Mouse (Mus musculus): ENCODE measurements at regions not wholly inside any gene's neighbourhood (a gene's known extent, or its start where the extent isn't known, plus 50 kb on each side); places are given as distances from the start of the nearest gene placed in this dataset.

GRCm38 (mm10) chr16:62605920-62606319 lies 180.7 kb downstream of the Nsun3 start:
- TF ChIP-seq CTCF (IDR thresholded peaks at IDR 0.05) (no peak), EP300 (IDR thresholded peaks at IDR 0.05) (no peak)
- Histone ChIP-seq H3K4me1 (ENCODE audit: insufficient read depth, low read depth, low read length) (no peaks in the 10 kb centered on the region), H3K9ac (replicated peaks; ENCODE audit: low read depth) (no peak overlapping the region), H3K36me3 (ENCODE audit: insufficient read depth, low read length) (no peaks in the 10 kb centered on the region), H3K4me2 (replicated peaks; ENCODE audit: low read depth, low read length) (no peak overlapping the region), H3K9me3 (ENCODE audit: low read length) (no peaks in the 10 kb centered on the region), H3K27ac (ENCODE audit: low read length) (no peak overlapping the region), H3K4me3 (ENCODE audit: low read depth, low read length) (no peak overlapping the region), H3K27me3 (replicated peaks; ENCODE audit: insufficient read depth, low read length) (no peaks in the 10 kb centered on the region)
- no peak for ATAC-seq
- no peak for DNase-seq (ENCODE audit: low spot score)
- 92% methylated on average over 1 of the region's 1 CpGs for WGBS

GRCm38 (mm10) chr16:62562051-62562450 lies 224.6 kb downstream of the Nsun3 start:
- Histone ChIP-seq H3K27ac (ENCODE audit: low read length) (no peak overlapping the region), H3K9me3 (ENCODE audit: low read length) (no peaks in the 10 kb centered on the region), H3K9ac (replicated peaks; ENCODE audit: low read depth) (no peak overlapping the region), H3K36me3 (ENCODE audit: insufficient read depth, low read length) (no peaks in the 10 kb centered on the region), H3K27me3 (replicated peaks; ENCODE audit: insufficient read depth, low read length) (no peaks in the 10 kb centered on the region), H3K4me3 (ENCODE audit: low read depth, low read length) (no peak overlapping the region), H3K4me2 (replicated peaks; ENCODE audit: low read depth, low read length) (no peak overlapping the region), H3K4me1 (ENCODE audit: insufficient read depth, low read depth, low read length) (no peaks in the 10 kb centered on the region)
- TF ChIP-seq EP300 (IDR thresholded peaks at IDR 0.05), result no peak
- TF ChIP-seq CTCF (IDR thresholded peaks at IDR 0.05), result no peak; the same call in 1 of the 2 replicates
- WGBS, result 43% methylated on average over 4 of the region's 4 CpGs
- ATAC-seq (no peak), DNase-seq (ENCODE audit: low spot score) (no peak)

GRCm38 (mm10) chr16:62543156-62543555 lies 243.5 kb downstream of the Nsun3 start:
- Histone ChIP-seq H3K9ac (replicated peaks; ENCODE audit: low read depth) (no peak overlapping the region), H3K27ac (ENCODE audit: low read length) (no peak overlapping the region), H3K9me3 (ENCODE audit: low read length) (no peaks in the 10 kb centered on the region), H3K4me2 (replicated peaks; ENCODE audit: low read depth, low read length) (no peak overlapping the region), H3K4me1 (ENCODE audit: insufficient read depth, low read depth, low read length) (no peaks in the 10 kb centered on the region), H3K27me3 (replicated peaks; ENCODE audit: insufficient read depth, low read length) (no peaks in the 10 kb centered on the region), H3K4me3 (ENCODE audit: low read depth, low read length) (no peak overlapping the region), H3K36me3 (ENCODE audit: insufficient read depth, low read length) (no peaks in the 10 kb centered on the region)
- no peak for DNase-seq (ENCODE audit: low spot score)
- no peak for ATAC-seq
- TF ChIP-seq CTCF (IDR thresholded peaks at IDR 0.05) (no peak), EP300 (IDR thresholded peaks at IDR 0.05) (no peak)
- WGBS, result 74% methylated on average over 2 of the region's 2 CpGs

- ATAC-seq (no peak), DNase-seq (ENCODE audit: low spot score) (no peak)
- Histone ChIP-seq H3K36me3 (ENCODE audit: insufficient read depth, low read length) (no peaks in the 10 kb centered on the region), H3K27me3 (replicated peaks; ENCODE audit: insufficient read depth, low read length) (no peaks in the 10 kb centered on the region), H3K27ac (ENCODE audit: low read length) (no peak overlapping the region), H3K9ac (replicated peaks; ENCODE audit: low read depth) (no peak overlapping the region), H3K4me2 (replicated peaks; ENCODE audit: low read depth, low read length) (no peak overlapping the region), H3K4me1 (ENCODE audit: insufficient read depth, low read depth, low read length) (no peaks in the 10 kb centered on the region), H3K4me3 (ENCODE audit: low read depth, low read length) (no peak overlapping the region), H3K9me3 (ENCODE audit: low read length) (no peaks in the 10 kb centered on the region)
- TF ChIP-seq CTCF (IDR thresholded peaks at IDR 0.05) (no peak), EP300 (IDR thresholded peaks at IDR 0.05) (no peak)
- 69% methylated on average over 7 of the region's 7 CpGs for WGBS
Measured at GRCm38 (mm10) chr16:62537730-62538479, 248.7 kb downstream of the Nsun3 start.

GRCm38 (mm10) chr16:62509321-62509720 lies 277.3 kb downstream of the Nsun3 start:
- no peaks in the 10 kb centered on the region for H3K36me3 ChIP-seq (ENCODE audit: insufficient read depth, low read length)
- ATAC-seq (no peak), DNase-seq (ENCODE audit: low spot score) (no peak)
- no peaks in the 10 kb centered on the region for H3K27me3 ChIP-seq (replicated peaks; ENCODE audit: insufficient read depth, low read length)
- no peak overlapping the region for H3K4me3 ChIP-seq (ENCODE audit: low read depth, low read length)
- H3K4me2 ChIP-seq (replicated peaks; ENCODE audit: low read depth, low read length), result no peak overlapping the region
- no peak overlapping the region for H3K9ac ChIP-seq (replicated peaks; ENCODE audit: low read depth)
- no peaks in the 10 kb centered on the region for H3K4me1 ChIP-seq (ENCODE audit: insufficient read depth, low read depth, low read length)
- no peak overlapping the region for H3K27ac ChIP-seq (ENCODE audit: low read length)
- TF ChIP-seq EP300 (IDR thresholded peaks at IDR 0.05) (no peak), CTCF (IDR thresholded peaks at IDR 0.05) (no peak)
- H3K9me3 ChIP-seq (ENCODE audit: low read length), result no peaks in the 10 kb centered on the region
- WGBS, result 75% methylated on average over 1 of the region's 1 CpGs

- Histone ChIP-seq H3K27me3 (replicated peaks; ENCODE audit: insufficient read depth, low read length) (no peaks in the 10 kb centered on the region), H3K36me3 (ENCODE audit: insufficient read depth, low read length) (no peaks in the 10 kb centered on the region), H3K4me2 (replicated peaks; ENCODE audit: low read depth, low read length) (no peak overlapping the region), H3K4me3 (ENCODE audit: low read depth, low read length) (no peak overlapping the region), H3K4me1 (ENCODE audit: insufficient read depth, low read depth, low read length) (no peaks in the 10 kb centered on the region), H3K9ac (replicated peaks; ENCODE audit: low read depth) (no peak overlapping the region), H3K27ac (ENCODE audit: low read length) (no peak overlapping the region), H3K9me3 (ENCODE audit: low read length) (no peaks in the 10 kb centered on the region)
- 47% methylated on average over 2 of the region's 2 CpGs for WGBS
- peak; percentile 38 for DNase-seq (ENCODE audit: low spot score)
- no peak for ATAC-seq
- TF ChIP-seq EP300 (IDR thresholded peaks at IDR 0.05) (no peak), CTCF (IDR thresholded peaks at IDR 0.05) (peak; percentile 55)
Measured at GRCm38 (mm10) chr16:62506725-62507482, 279.7 kb downstream of the Nsun3 start.
